Mouse (Mus musculus) ovary, postnatal 10 days (tissue): Measurements from ENCODE around the gene Zfp697.
"Not testable (repeated sequence)": the region's sequence is repeated elsewhere in the genome, so short reads cannot be mapped to it uniquely, and the experiment has no call there.

Source experiments
- DNase-seq: peaks from one replicate; pipeline ENCODE4 v3.0.0; 2022; ENCODE audit warnings: low spot score

The Zfp697 gene

GRCm38 (mm10) chr3:98374062-98374719, 8.1 kb upstream of the Zfp697 start:
- DNase-seq: no peak

GRCm38 (mm10) chr3:98374980-98375379, 7.3 kb upstream of the Zfp697 start:
- no peak for DNase-seq

- DNase-seq: no peak
These were observed 4.0 kb upstream of the Zfp697 start for GRCm38 (mm10) chr3:98378267-98378666.

- DNase-seq: no peak
These were observed 3.0 kb upstream of the Zfp697 start for GRCm38 (mm10) chr3:98379236-98379635.

- DNase-seq: no peak
These were observed 500 bp upstream of the Zfp697 start for GRCm38 (mm10) chr3:98381677-98382245.

- DNase-seq: no peak
These were observed 946 bp downstream of the Zfp697 start for GRCm38 (mm10) chr3:98383024-98383790.

GRCm38 (mm10) chr3:98387086-98387485, 4.8 kb downstream of the Zfp697 start:
- DNase-seq: no peak

GRCm38 (mm10) chr3:98387756-98388155, 5.5 kb downstream of the Zfp697 start:
- DNase-seq: no peak

GRCm38 (mm10) chr3:98389305-98389704, 7.0 kb downstream of the Zfp697 start:
- no peak for DNase-seq

- not testable (repeated sequence) for DNase-seq
These were observed 22.1 kb downstream of the Zfp697 start for GRCm38 (mm10) chr3:98404268-98404895.

- DNase-seq: not testable (repeated sequence)
These were observed 23.6 kb downstream of the Zfp697 start for GRCm38 (mm10) chr3:98405877-98406276.

- DNase-seq: not testable (repeated sequence)
These were observed 24.4 kb downstream of the Zfp697 start for GRCm38 (mm10) chr3:98406569-98407144.

GRCm38 (mm10) chr3:98407261-98407780, 25.1 kb downstream of the Zfp697 start:
- not testable (repeated sequence) for DNase-seq

GRCm38 (mm10) chr3:98410619-98411580, 28.6 kb downstream of the Zfp697 start:
- not testable (repeated sequence) for DNase-seq

- no peak for DNase-seq
These were observed 31.5 kb downstream of the Zfp697 start for GRCm38 (mm10) chr3:98413733-98414132.

- no peak for DNase-seq
These were observed 32.0 kb downstream of the Zfp697 start for GRCm38 (mm10) chr3:98414296-98414695.

GRCm38 (mm10) chr3:98416426-98417250, 34.4 kb downstream of the Zfp697 start:
- no peak for DNase-seq

GRCm38 (mm10) chr3:98417328-98417727, 35.1 kb downstream of the Zfp697 start:
- DNase-seq: peak; percentile 35

- no peak for DNase-seq
These were observed 36.9 kb downstream of the Zfp697 start for GRCm38 (mm10) chr3:98418991-98419785.
